Mouse (Mus musculus): ENCODE results near the gene Sh3gl2. TPM values are rescaled to one million over a fixed set of nuclear protein-coding genes. Genes with fewer than 3 reads are reported as not detected.

Sh3gl2 gene
- polyA plus RNA-seq, 1 experiment from 2014 or later = 17.5 TPM

GRCm38 (mm10) chr4:85362661-85363060 is 157.7 kb downstream of the Sh3gl2 start:
- H3K36me3 ChIP-seq (ENCODE audit: control insufficient read depth, insufficient read depth, low read length) = no peaks in the 10 kb centered on the region
- H3K27me3 ChIP-seq (replicated peaks; ENCODE audit: control insufficient read depth, insufficient read depth, low read length) = no peaks in the 10 kb centered on the region
- H3K9ac ChIP-seq (ENCODE audit: low read length) = no peak overlapping the region
- no peak overlapping the region for H3K4me2 ChIP-seq (ENCODE audit: low read length)
- DNase-seq (ENCODE audit: low spot score) = no peak
- no peak overlapping the region for H3K4me3 ChIP-seq (ENCODE audit: low read depth, low read length)
- no peak overlapping the region for H3K27ac ChIP-seq (ENCODE audit: low read depth)
- H3K4me1 ChIP-seq (replicated peaks; ENCODE audit: control insufficient read depth, insufficient read depth, low read length) = no peaks in the 10 kb centered on the region
- ATAC-seq (replicated peaks; ENCODE audit: low FRiP score, low TSS enrichment, low read depth) = no peak
- H3K9me3 ChIP-seq (ENCODE audit: control insufficient read depth, low read length) = no peaks in the 10 kb centered on the region
- WGBS = 78% methylated on average over 3 of the region's 3 CpGs

- no peak for DNase-seq (ENCODE audit: low spot score)
- Histone ChIP-seq H3K27ac (ENCODE audit: low read depth) (no peak overlapping the region), H3K36me3 (ENCODE audit: control insufficient read depth, insufficient read depth, low read length) (no peaks in the 10 kb centered on the region), H3K4me2 (ENCODE audit: low read length) (no peak overlapping the region), H3K9me3 (ENCODE audit: control insufficient read depth, low read length) (no peaks in the 10 kb centered on the region), H3K4me1 (replicated peaks; ENCODE audit: control insufficient read depth, insufficient read depth, low read length) (no peaks in the 10 kb centered on the region), H3K9ac (ENCODE audit: low read length) (no peak overlapping the region), H3K27me3 (replicated peaks; ENCODE audit: control insufficient read depth, insufficient read depth, low read length) (no peaks in the 10 kb centered on the region), H3K4me3 (ENCODE audit: low read depth, low read length) (no peak overlapping the region)
- ATAC-seq (replicated peaks; ENCODE audit: low FRiP score, low TSS enrichment, low read depth) = no peak
- 88% methylated on average over 4 of the region's 4 CpGs for WGBS
Observed at GRCm38 (mm10) chr4:85363205-85363604, 158.3 kb downstream of the Sh3gl2 start.

GRCm38 (mm10) chr4:85371036-85371435 is 166.1 kb downstream of the Sh3gl2 start:
- H3K9ac ChIP-seq (ENCODE audit: low read length) = no peak overlapping the region
- no peaks in the 10 kb centered on the region for H3K9me3 ChIP-seq (ENCODE audit: control insufficient read depth, low read length)
- no peaks in the 10 kb centered on the region for H3K27me3 ChIP-seq (replicated peaks; ENCODE audit: control insufficient read depth, insufficient read depth, low read length)
- H3K4me3 ChIP-seq (ENCODE audit: low read depth, low read length) = no peak overlapping the region
- no peak overlapping the region for H3K27ac ChIP-seq (ENCODE audit: low read depth)
- no peaks in the 10 kb centered on the region for H3K36me3 ChIP-seq (ENCODE audit: control insufficient read depth, insufficient read depth, low read length)
- ATAC-seq (replicated peaks; ENCODE audit: low FRiP score, low TSS enrichment, low read depth) = no peak
- no peak overlapping the region for H3K4me2 ChIP-seq (ENCODE audit: low read length)
- no peaks in the 10 kb centered on the region for H3K4me1 ChIP-seq (replicated peaks; ENCODE audit: control insufficient read depth, insufficient read depth, low read length)
- no peak for DNase-seq (ENCODE audit: low spot score)
- 83% methylated on average over 6 of the region's 6 CpGs for WGBS

- Histone ChIP-seq H3K36me3 (ENCODE audit: control insufficient read depth, insufficient read depth, low read length) (no peaks in the 10 kb centered on the region), H3K4me2 (ENCODE audit: low read length) (no peak overlapping the region), H3K4me1 (replicated peaks; ENCODE audit: control insufficient read depth, insufficient read depth, low read length) (no peaks in the 10 kb centered on the region), H3K27me3 (replicated peaks; ENCODE audit: control insufficient read depth, insufficient read depth, low read length) (no peaks in the 10 kb centered on the region), H3K27ac (ENCODE audit: low read depth) (no peak overlapping the region), H3K9me3 (ENCODE audit: control insufficient read depth, low read length) (no peaks in the 10 kb centered on the region), H3K4me3 (ENCODE audit: low read depth, low read length) (no peak overlapping the region), H3K9ac (ENCODE audit: low read length) (no peak overlapping the region)
- DNase-seq (ENCODE audit: low spot score) (no peak), ATAC-seq (replicated peaks; ENCODE audit: low FRiP score, low TSS enrichment, low read depth) (no peak)
- 74% methylated on average over 4 of the region's 4 CpGs for WGBS
Observed at GRCm38 (mm10) chr4:85374801-85375200, 169.9 kb downstream of the Sh3gl2 start.

GRCm38 (mm10) chr4:85376187-85376586 is 171.3 kb downstream of the Sh3gl2 start:
- H3K36me3 ChIP-seq (ENCODE audit: control insufficient read depth, insufficient read depth, low read length) = no peaks in the 10 kb centered on the region
- H3K27me3 ChIP-seq (replicated peaks; ENCODE audit: control insufficient read depth, insufficient read depth, low read length) = no peaks in the 10 kb centered on the region
- H3K4me2 ChIP-seq (ENCODE audit: low read length) = no peak overlapping the region
- ATAC-seq (replicated peaks; ENCODE audit: low FRiP score, low TSS enrichment, low read depth) = no peak
- no peak overlapping the region for H3K4me3 ChIP-seq (ENCODE audit: low read depth, low read length)
- H3K27ac ChIP-seq (ENCODE audit: low read depth) = no peak overlapping the region
- 91% methylated on average over 6 of the region's 6 CpGs for WGBS
- no peak for DNase-seq (ENCODE audit: low spot score)
- H3K9ac ChIP-seq (ENCODE audit: low read length) = no peak overlapping the region
- H3K9me3 ChIP-seq (ENCODE audit: control insufficient read depth, low read length) = no peaks in the 10 kb centered on the region
- H3K4me1 ChIP-seq (replicated peaks; ENCODE audit: control insufficient read depth, insufficient read depth, low read length) = no peaks in the 10 kb centered on the region

- WGBS = 95% methylated on average over 5 of the region's 5 CpGs
- DNase-seq (ENCODE audit: low spot score) = no peak
Observed at GRCm38 (mm10) chr4:85376610-85377009, 171.7 kb downstream of the Sh3gl2 start.

GRCm38 (mm10) chr4:85385241-85385640 is 180.3 kb downstream of the Sh3gl2 start:
- no peak overlapping the region for H3K4me3 ChIP-seq (ENCODE audit: low read depth, low read length)
- H3K9me3 ChIP-seq (ENCODE audit: control insufficient read depth, low read length) = no peaks in the 10 kb centered on the region
- no peak overlapping the region for H3K27ac ChIP-seq (ENCODE audit: low read depth)
- H3K36me3 ChIP-seq (ENCODE audit: control insufficient read depth, insufficient read depth, low read length) = no peaks in the 10 kb centered on the region
- no peaks in the 10 kb centered on the region for H3K4me1 ChIP-seq (replicated peaks; ENCODE audit: control insufficient read depth, insufficient read depth, low read length)
- DNase-seq (ENCODE audit: low spot score) (no peak), ATAC-seq (replicated peaks; ENCODE audit: low FRiP score, low TSS enrichment, low read depth) (peak; percentile 79; the same call in 1 of the 2 replicates)
- no peak overlapping the region for H3K9ac ChIP-seq (ENCODE audit: low read length)
- H3K27me3 ChIP-seq (replicated peaks; ENCODE audit: control insufficient read depth, insufficient read depth, low read length) = no peaks in the 10 kb centered on the region
- 82% methylated on average over 5 of the region's 5 CpGs for WGBS
- no peak overlapping the region for H3K4me2 ChIP-seq (ENCODE audit: low read length)

More at GRCm38 (mm10) chr4:85376610-85377009, 171.7 kb downstream of the Sh3gl2 start:
- H3K4me3 ChIP-seq (ENCODE audit: low read depth, low read length) = no peak overlapping the region
- H3K4me2 ChIP-seq (ENCODE audit: low read length) = no peak overlapping the region
- no peaks in the 10 kb centered on the region for H3K4me1 ChIP-seq (replicated peaks; ENCODE audit: control insufficient read depth, insufficient read depth, low read length)
- no peaks in the 10 kb centered on the region for H3K27me3 ChIP-seq (replicated peaks; ENCODE audit: control insufficient read depth, insufficient read depth, low read length)
- no peak overlapping the region for H3K27ac ChIP-seq (ENCODE audit: low read depth)
- H3K9me3 ChIP-seq (ENCODE audit: control insufficient read depth, low read length) = no peaks in the 10 kb centered on the region
- no peaks in the 10 kb centered on the region for H3K36me3 ChIP-seq (ENCODE audit: control insufficient read depth, insufficient read depth, low read length)
- no peak overlapping the region for H3K9ac ChIP-seq (ENCODE audit: low read length)
- no peak for ATAC-seq (replicated peaks; ENCODE audit: low FRiP score, low TSS enrichment, low read depth)

GRCm38 (mm10) chr4:85387676-85388075 is 182.8 kb downstream of the Sh3gl2 start:
- WGBS = 90% methylated on average over 6 of the region's 6 CpGs
- DNase-seq (ENCODE audit: low spot score) = no peak
- Histone ChIP-seq H3K4me3 (ENCODE audit: low read depth, low read length) (no peak overlapping the region), H3K4me1 (replicated peaks; ENCODE audit: control insufficient read depth, insufficient read depth, low read length) (no peaks in the 10 kb centered on the region), H3K27me3 (replicated peaks; ENCODE audit: control insufficient read depth, insufficient read depth, low read length) (no peaks in the 10 kb centered on the region), H3K27ac (ENCODE audit: low read depth) (no peak overlapping the region), H3K36me3 (ENCODE audit: control insufficient read depth, insufficient read depth, low read length) (no peaks in the 10 kb centered on the region), H3K9ac (ENCODE audit: low read length) (no peak overlapping the region), H3K9me3 (ENCODE audit: control insufficient read depth, low read length) (no peaks in the 10 kb centered on the region), H3K4me2 (ENCODE audit: low read length) (no peak overlapping the region)
- ATAC-seq (replicated peaks; ENCODE audit: low FRiP score, low TSS enrichment, low read depth) = no peak

GRCm38 (mm10) chr4:85391795-85392194 is 186.9 kb downstream of the Sh3gl2 start:
- no peak overlapping the region for H3K9ac ChIP-seq (ENCODE audit: low read length)
- no peaks in the 10 kb centered on the region for H3K4me1 ChIP-seq (replicated peaks; ENCODE audit: control insufficient read depth, insufficient read depth, low read length)
- ATAC-seq (replicated peaks; ENCODE audit: low FRiP score, low TSS enrichment, low read depth) = no peak
- H3K27me3 ChIP-seq (replicated peaks; ENCODE audit: control insufficient read depth, insufficient read depth, low read length) = no peaks in the 10 kb centered on the region
- H3K9me3 ChIP-seq (ENCODE audit: control insufficient read depth, low read length) = no peaks in the 10 kb centered on the region
- no peak overlapping the region for H3K4me2 ChIP-seq (ENCODE audit: low read length)
- H3K27ac ChIP-seq (ENCODE audit: low read depth) = no peak overlapping the region
- DNase-seq (ENCODE audit: low spot score) = no peak
- H3K4me3 ChIP-seq (ENCODE audit: low read depth, low read length) = no peak overlapping the region
- 50% methylated on average over 1 of the region's 1 CpGs for WGBS
- H3K36me3 ChIP-seq (ENCODE audit: control insufficient read depth, insufficient read depth, low read length) = no peaks in the 10 kb centered on the region

All from intestine, embryonic 14.5 days (tissue).